8 mouse cellular contexts compared by ENCODE assay signal in genomic region chr4:136285348-136285810, GRCm38 (mm10). TPM values are rescaled to one million over a fixed set of nuclear protein-coding genes. Genes with fewer than 3 reads are reported as not detected.
DNase-seq lines count a peak whose midpoint lies in the region; ATAC-seq lines count a peak whose summit lies in the region.

No protein-coding gene starts in this region.

- peak; percentile 97 for DNase-seq in Muller cell, postnatal 12 days (ENCODE audit: inconsistent ontology term)
- peak; percentile 97 for DNase-seq in cerebellum, adult 9-11 months
- DNase-seq in frontal cortex, adult 2 months (ENCODE audit: extremely low spot score in 1 of 2, low spot score in 1 of 2): peak; percentile 96
- DNase-seq in layer of hippocampus, postnatal 14 days (ENCODE audit: low spot score in 2 of 2): peak; percentile 92 to 96
- DNase-seq in lung, postnatal 14 days: peak; percentile 92
- DNase-seq in retina, adult 2 months (ENCODE audit: low read depth, low spot score): peak; percentile 86
- DNase-seq in thymus, postnatal 36 days: peak; percentile 86 to 91

- peak overlapping the region; percentile 89 for H3K4me2 ChIP-seq in hindbrain, embryonic 12.5 days (replicated peaks)

- peaks cover 31% of the 10 kb centered on the region for H3K36me3 ChIP-seq in hindbrain, embryonic 12.5 days

- peak overlapping the region; percentile 88 for H3K9ac ChIP-seq in hindbrain, embryonic 12.5 days

- peak overlapping the region; percentile 92 for H3K27ac ChIP-seq in hindbrain, embryonic 12.5 days

- peak overlapping the region; percentile 75 for H3K4me3 ChIP-seq in hindbrain, embryonic 12.5 days

- H3K4me1 ChIP-seq in hindbrain, embryonic 12.5 days: peaks cover 50% of the 10 kb centered on the region

- WGBS in hindbrain, embryonic 12.5 days: under 1% methylated on average over 25 of the region's 25 CpGs

- peak; percentile 96 for ATAC-seq in hindbrain, embryonic 12.5 days (ENCODE audit: low FRiP score)

- peaks cover 21% of the 10 kb centered on the region for H3K27me3 ChIP-seq in hindbrain, embryonic 12.5 days

- H3K9me3 ChIP-seq in hindbrain, embryonic 12.5 days (replicated peaks): no peaks in the 10 kb centered on the region

RNA-seq across cellular contexts. Expression of gene Zfp46, which starts 0.9 kb away (rescaled TPM):
- 58.5 and 68.6 TPM in 2 replicates for polyA plus RNA-seq in frontal cortex, adult 2 months (2012; rRNA removed)
- 42.4 and 42.6 TPM in 2 replicates for polyA plus RNA-seq in hindbrain, embryonic 12.5 days (2016; fragmentation: Nextera tagmentation; extraction: Ambion mirVana)
- 10 to 100 TPM; 69.9 to 74.4 TPM for total RNA-seq in layer of hippocampus, postnatal 14 days (2021)

RNA-seq across cellular contexts. Expression of gene Hnrnpr, which starts 25.4 kb away (rescaled TPM):
- polyA plus RNA-seq in frontal cortex, adult 2 months (2012; rRNA removed): 65.9 and 73.2 TPM in 2 replicates
- polyA plus RNA-seq in hindbrain, embryonic 12.5 days (2016; fragmentation: Nextera tagmentation; extraction: Ambion mirVana): 219 and 236 TPM in 2 replicates
- 10 to 100 TPM; 97.3 to 99.9 TPM for total RNA-seq in layer of hippocampus, postnatal 14 days (2021)

RNA-seq across cellular contexts. Expression of gene Tcea3, which starts 37.9 kb away (rescaled TPM):
- polyA plus RNA-seq in frontal cortex, adult 2 months (2012; rRNA removed): 0.86 and 0.99 TPM in 2 replicates
- 5.0 and 7.2 TPM in 2 replicates for polyA plus RNA-seq in hindbrain, embryonic 12.5 days (2016; fragmentation: Nextera tagmentation; extraction: Ambion mirVana)
- total RNA-seq in layer of hippocampus, postnatal 14 days (2021): under 1 TPM; 0.31 to 0.44 TPM

Comparison
In these comparisons a context has a peak if more than half of its experiments do, and no peak if none do; other contexts are left out.
1. Peak in every context shown above with its lines: DNase-seq, ATAC-seq, H3K4me3 ChIP-seq and H3K27ac ChIP-seq.